Mouse (Mus musculus) adrenal gland, adult 2 months (tissue): Measurements from ENCODE around the gene Tbc1d2. TPM values are rescaled to one million over a fixed set of nuclear protein-coding genes. Genes with fewer than 3 reads are reported as not detected.
"Not testable (repeated sequence)": the region's sequence is repeated elsewhere in the genome, so short reads cannot be mapped to it uniquely, and the experiment has no call there.

Experiments used
- DNase-seq: peaks from one replicate; pipeline ENCODE4 v3.0.0; 2021
- polyA plus RNA-seq: library from polyadenylated mRNA; depleted of rRNA; stranded (reverse); fragments of >200 nt; gene quantifications from 2 replicates; pipeline ENCODE4 v1.2.3, GENCODE M21; 2012
- total RNA-seq, 2 experiments: library from RNA; stranded (reverse); gene quantifications; 2 replicates each; pipeline ENCODE4 v1.2.3; 2021

Gene Tbc1d2
- total and polyA plus RNA-seq, 3 experiments = 1.4 to 5.1 (median 3.4) TPM

GRCm38 (mm10) chr4:46642924-46643675, 6.9 kb downstream of the Tbc1d2 start:
- peak; percentile 33 for DNase-seq

DNA sequence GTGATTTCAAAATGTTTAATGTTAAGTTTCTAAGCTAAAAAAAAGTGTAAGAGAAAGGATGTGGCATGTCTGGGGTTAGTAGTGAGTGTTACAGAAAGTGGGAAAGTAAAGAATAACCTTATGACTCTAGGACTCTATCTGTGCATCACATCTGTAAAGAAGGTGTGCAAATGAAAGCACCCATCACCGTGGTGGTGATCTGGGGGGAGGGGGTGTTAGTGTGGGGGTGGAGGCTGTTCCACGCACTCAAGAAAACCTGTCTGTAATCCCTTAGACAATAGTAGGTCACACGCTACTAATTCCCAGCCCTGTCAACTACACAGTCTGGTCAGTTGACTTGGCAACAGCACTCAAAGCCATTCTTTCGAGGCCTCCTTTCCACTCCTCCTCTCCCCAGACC, 8.7 kb downstream of the Tbc1d2 start:
- no peak for DNase-seq

GRCm38 (mm10) chr4:46639866-46640265, 10.1 kb downstream of the Tbc1d2 start:
- peak; percentile 70 for DNase-seq

GRCm38 (mm10) chr4:46637250-46637649, 12.8 kb downstream of the Tbc1d2 start:
- DNase-seq = not testable (repeated sequence)

GRCm38 (mm10) chr4:46635702-46636430, 14.1 kb downstream of the Tbc1d2 start:
- DNase-seq = no peak

GRCm38 (mm10) chr4:46634881-46635280, 15.1 kb downstream of the Tbc1d2 start:
- DNase-seq = no peak

DNA sequence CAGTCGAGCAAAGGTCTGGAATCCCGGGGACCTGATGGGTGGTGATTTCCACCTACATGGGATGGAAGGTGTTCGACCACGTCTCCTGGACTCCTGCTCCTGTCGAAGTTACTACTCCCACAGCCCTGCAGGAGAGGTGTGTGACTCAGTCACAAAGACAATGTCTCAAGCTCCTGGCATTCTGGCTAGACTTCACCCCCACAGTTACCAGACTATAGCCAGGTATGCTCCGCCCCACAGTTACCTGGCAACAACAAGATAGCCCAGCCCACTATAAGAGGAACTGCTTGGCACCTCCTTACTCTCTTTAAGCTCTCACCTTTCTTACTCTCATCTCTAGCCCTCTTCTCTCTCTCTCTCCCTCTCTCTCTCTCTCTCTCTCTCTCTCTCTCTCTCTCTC, 16.4 kb downstream of the Tbc1d2 start:
- not testable (repeated sequence) for DNase-seq

DNA sequence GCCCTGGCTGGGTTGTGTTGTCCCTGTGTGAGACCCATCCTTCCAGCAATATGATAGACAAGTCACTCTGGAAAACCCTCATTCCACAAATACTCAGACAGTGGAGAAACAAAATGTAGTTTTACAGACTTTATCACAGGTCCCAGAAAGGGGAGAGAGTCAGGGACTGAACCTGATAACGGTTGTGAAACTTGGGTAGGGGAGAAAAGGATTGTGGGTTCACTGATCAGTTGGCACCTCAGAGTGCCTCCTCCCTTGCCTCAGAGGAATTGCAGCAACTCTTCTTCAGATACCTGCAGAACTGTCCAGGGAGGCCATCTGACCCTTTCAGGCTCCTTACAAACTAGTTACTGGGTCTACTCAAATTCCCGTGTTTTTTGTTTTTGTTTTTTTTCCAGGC, 17.5 kb downstream of the Tbc1d2 start:
- DNase-seq = no peak

DNA sequence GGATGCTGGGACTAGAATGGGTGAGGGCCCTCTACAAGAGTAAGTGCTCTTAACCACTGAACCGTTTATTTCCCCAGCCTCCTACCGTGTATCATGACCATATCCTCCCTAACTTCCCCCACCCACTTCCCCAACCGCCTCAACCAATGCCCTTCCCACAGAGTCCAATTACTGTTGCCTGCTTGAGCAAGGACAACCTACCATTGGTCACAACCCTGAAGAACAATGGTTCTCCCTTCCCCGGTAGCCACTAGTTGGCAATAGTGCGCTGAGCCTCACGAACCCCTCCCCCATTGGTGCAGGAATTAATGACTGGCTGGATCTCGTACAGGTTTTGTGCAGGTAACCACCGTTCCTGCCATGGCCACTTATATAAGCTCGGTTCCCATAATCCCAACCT, 19.6 kb downstream of the Tbc1d2 start:
- DNase-seq = no peak

DNA sequence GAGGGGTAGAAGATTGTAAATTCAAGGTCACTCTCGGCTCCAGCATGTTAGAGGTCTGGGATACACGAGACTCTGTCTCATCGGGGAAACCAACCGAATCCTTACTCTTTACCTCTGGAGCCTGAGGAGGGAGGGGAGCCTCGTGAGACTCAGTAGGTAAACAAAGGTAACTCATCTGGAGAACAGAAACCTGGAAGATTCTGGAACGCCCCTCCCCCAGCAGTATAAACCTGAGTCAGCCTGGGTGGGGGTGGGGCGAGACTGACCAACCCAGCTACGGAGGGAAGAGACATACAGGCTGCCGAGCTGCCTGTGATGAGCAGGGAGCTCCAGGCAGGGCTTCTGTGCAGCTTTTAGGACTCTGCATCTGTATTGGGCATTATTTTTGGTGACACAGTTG, 21.1 kb downstream of the Tbc1d2 start:
- no peak for DNase-seq

DNA sequence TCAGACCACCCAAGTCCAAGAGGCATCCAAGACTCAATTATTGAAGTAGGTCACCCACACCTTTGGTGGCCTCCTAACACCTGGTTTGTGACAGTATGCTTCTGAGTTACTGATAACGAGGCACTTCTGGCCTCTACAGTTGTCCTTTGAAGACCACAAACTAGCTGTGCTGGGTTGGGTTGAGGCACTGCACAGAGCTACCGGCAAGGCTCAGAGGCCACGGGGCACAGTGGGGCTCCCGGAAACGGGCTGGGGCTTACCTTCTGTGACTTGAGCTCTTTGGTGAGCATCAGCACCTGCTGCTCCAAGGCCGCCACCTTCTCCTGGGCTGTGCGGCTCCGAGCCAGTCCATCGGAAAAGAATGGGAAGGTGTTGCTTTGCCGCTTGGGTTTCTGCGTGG, 21.9 kb downstream of the Tbc1d2 start:
- no peak for DNase-seq

- DNase-seq = no peak
Observed at GRCm38 (mm10) chr4:46625101-46625500, 24.9 kb downstream of the Tbc1d2 start.

- no peak for DNase-seq
Observed at GRCm38 (mm10) chr4:46623007-46623406, 27.0 kb downstream of the Tbc1d2 start.

GRCm38 (mm10) chr4:46620946-46621345, 29.1 kb downstream of the Tbc1d2 start:
- no peak for DNase-seq

DNA sequence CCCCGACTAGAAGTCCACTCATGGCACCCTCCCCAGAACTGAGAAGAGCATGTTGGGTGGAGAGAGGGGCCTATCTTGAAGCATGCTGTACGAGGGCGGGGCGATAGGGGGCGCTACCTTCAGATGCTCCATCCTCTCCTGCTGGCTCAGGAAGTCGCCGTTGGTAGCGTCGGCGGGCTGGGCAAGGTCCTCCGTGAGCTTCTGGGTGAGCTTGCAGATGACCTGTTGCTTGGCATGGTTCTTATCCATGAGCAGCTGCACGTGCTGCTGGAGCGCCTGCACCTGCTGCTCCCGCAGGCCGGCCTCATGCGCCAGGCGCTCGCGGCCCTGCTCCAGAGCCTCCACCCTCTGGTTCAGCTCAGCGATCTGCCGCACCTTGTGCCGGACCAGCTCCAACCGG, 29.7 kb downstream of the Tbc1d2 start:
- no peak for DNase-seq

- DNase-seq = no peak
Observed at GRCm38 (mm10) chr4:46618196-46618817, 31.7 kb downstream of the Tbc1d2 start.

- no peak for DNase-seq
Observed at GRCm38 (mm10) chr4:46617408-46617807, 32.6 kb downstream of the Tbc1d2 start.

- DNase-seq = no peak
Observed at GRCm38 (mm10) chr4:46614641-46615040, 35.4 kb downstream of the Tbc1d2 start.

DNA sequence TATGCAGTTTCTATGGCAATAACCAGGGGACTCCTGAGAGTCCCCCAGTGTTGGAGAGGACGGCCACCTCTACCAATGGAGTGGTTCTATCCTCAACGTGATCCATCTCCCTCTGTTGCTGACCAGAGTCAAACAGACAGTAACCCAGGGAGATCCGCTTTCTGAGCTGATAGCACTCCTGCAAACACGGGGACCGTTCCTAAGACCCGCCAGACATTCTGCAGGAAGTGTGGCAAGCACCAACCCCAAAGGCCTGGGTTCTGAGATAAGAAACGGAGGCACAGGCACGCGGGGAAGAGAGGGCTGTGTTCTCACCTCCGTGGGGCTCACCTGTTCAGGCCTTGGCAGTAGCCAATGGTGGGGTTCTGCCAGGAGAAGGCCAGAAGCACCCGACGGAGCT, 36.4 kb downstream of the Tbc1d2 start:
- DNase-seq = no peak

GRCm38 (mm10) chr4:46611181-46611580, 38.8 kb downstream of the Tbc1d2 start:
- DNase-seq = peak; percentile 76

DNA sequence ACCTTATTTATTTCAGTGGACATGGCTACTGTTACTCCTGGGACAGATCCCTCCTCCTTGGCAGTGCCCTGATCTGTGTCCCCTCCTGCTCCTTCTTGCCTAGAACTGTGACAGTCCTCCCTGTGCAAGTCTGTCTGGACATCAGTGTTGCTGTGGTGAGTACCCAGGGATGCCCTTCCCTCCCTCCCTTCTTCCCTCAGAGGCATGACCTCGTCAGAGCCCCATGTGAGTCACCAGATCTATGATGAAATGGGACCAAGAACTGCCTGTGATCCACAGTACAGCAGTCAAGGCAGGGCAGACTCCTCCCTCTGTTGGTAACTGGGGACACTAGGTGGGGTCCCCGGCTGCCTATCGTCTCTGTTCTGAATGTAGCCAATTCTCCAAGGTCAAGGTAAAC, 42.4 kb downstream of the Tbc1d2 start:
- peak; percentile 80 for DNase-seq

DNA sequence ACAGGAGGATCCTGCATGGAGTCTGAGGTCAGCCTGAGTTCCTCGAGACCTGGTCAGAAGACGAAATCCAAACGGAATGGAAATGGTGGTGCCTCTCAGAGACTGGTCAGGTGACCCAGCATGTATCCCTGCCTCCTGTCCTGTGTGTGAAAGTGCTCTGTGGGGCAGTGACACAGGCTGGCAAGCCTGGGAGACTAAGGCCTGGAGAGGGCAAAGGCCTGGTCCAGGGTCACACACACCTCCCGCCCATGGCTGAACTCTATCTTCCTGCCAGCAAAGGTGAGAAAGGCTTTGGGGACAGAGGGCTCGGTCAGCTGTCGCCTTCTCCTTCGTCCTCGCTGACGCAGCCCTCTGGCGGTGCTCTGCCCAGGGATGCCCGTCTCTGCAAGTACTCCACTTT, 44.6 kb downstream of the Tbc1d2 start:
- no peak for DNase-seq

DNA sequence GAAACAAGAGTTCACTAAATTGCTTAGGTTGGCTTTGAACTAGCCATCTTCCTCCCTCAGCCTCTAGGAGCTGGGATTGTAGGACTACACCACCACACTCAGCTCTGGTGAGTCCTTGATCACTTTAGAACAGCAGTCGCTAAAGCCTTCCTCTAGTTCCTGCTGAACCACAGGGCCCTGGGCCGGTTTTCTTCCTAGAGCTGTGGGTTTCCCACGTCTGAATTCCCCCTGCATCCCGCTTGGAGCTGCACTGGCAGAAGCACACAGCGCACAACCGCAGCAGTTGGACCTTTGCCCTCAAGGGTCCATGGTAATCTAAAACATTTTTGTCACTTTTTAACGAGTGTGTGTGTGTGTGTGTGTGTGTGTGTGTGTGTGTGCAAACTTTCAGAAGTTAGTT, 47.3 kb downstream of the Tbc1d2 start:
- DNase-seq = no peak
